Mouse (Mus musculus): ENCODE data around the gene Olfr12. TPM values are rescaled to one million over a fixed set of nuclear protein-coding genes. Genes with fewer than 3 reads are reported as not detected.

Gene Olfr12
- polyA plus RNA-seq, 1 experiment from 2014 or later: not detected

GRCm38 (mm10) chr1:92657025-92657820, 39.6 kb downstream of the Olfr12 start:
- WGBS: 84% methylated on average over 11 of the region's 11 CpGs
- no peak for ATAC-seq
- no peaks in the 10 kb centered on the region for H3K27me3 ChIP-seq (replicated peaks; ENCODE audit: control insufficient read depth, insufficient read depth, low read length)

GRCm38 (mm10) chr1:92659392-92659791, 41.8 kb downstream of the Olfr12 start:
- no peaks in the 10 kb centered on the region for H3K36me3 ChIP-seq (ENCODE audit: control insufficient read depth, insufficient read depth)
- WGBS: 73% methylated on average over 5 of the region's 5 CpGs
- H3K9ac ChIP-seq (replicated peaks; ENCODE audit: low read depth, low read length): no peak overlapping the region
- H3K9me3 ChIP-seq (ENCODE audit: control insufficient read depth, low read length): no peaks in the 10 kb centered on the region
- H3K4me3 ChIP-seq (replicated peaks; ENCODE audit: low read length): no peak overlapping the region
- H3K4me1 ChIP-seq (replicated peaks; ENCODE audit: control insufficient read depth, insufficient read depth, low read length): no peaks in the 10 kb centered on the region
- no peaks in the 10 kb centered on the region for H3K27me3 ChIP-seq (replicated peaks; ENCODE audit: control insufficient read depth, insufficient read depth, low read length)
- no peak for ATAC-seq
- H3K27ac ChIP-seq (ENCODE audit: low read length): no peak overlapping the region
- H3K4me2 ChIP-seq (ENCODE audit: low read length): no peak overlapping the region

More at GRCm38 (mm10) chr1:92657025-92657820, 39.6 kb downstream of the Olfr12 start:
- no peaks in the 10 kb centered on the region for H3K9me3 ChIP-seq (ENCODE audit: control insufficient read depth, low read length)
- no peaks in the 10 kb centered on the region for H3K4me1 ChIP-seq (replicated peaks; ENCODE audit: control insufficient read depth, insufficient read depth, low read length)
- H3K27ac ChIP-seq (ENCODE audit: low read length): no peak overlapping the region
- H3K9ac ChIP-seq (replicated peaks; ENCODE audit: low read depth, low read length): no peak overlapping the region
- H3K4me2 ChIP-seq (ENCODE audit: low read length): no peak overlapping the region
- H3K4me3 ChIP-seq (replicated peaks; ENCODE audit: low read length): no peak overlapping the region
- H3K36me3 ChIP-seq (ENCODE audit: control insufficient read depth, insufficient read depth): no peaks in the 10 kb centered on the region

- Histone ChIP-seq H3K4me1 (replicated peaks; ENCODE audit: control insufficient read depth, insufficient read depth, low read length) (no peaks in the 10 kb centered on the region), H3K4me2 (ENCODE audit: low read length) (no peak overlapping the region), H3K27me3 (replicated peaks; ENCODE audit: control insufficient read depth, insufficient read depth, low read length) (no peaks in the 10 kb centered on the region), H3K9ac (replicated peaks; ENCODE audit: low read depth, low read length) (no peak overlapping the region), H3K4me3 (replicated peaks; ENCODE audit: low read length) (no peak overlapping the region), H3K27ac (ENCODE audit: low read length) (no peak overlapping the region), H3K9me3 (ENCODE audit: control insufficient read depth, low read length) (no peaks in the 10 kb centered on the region), H3K36me3 (ENCODE audit: control insufficient read depth, insufficient read depth) (no peaks in the 10 kb centered on the region)
- WGBS: 72% methylated on average over 6 of the region's 6 CpGs
- ATAC-seq: no peak
Observed at GRCm38 (mm10) chr1:92667106-92667505, 49.5 kb downstream of the Olfr12 start.

- H3K4me3 ChIP-seq (replicated peaks; ENCODE audit: low read length): no peak overlapping the region
- H3K4me1 ChIP-seq (replicated peaks; ENCODE audit: control insufficient read depth, insufficient read depth, low read length): no peaks in the 10 kb centered on the region
- no peaks in the 10 kb centered on the region for H3K27me3 ChIP-seq (replicated peaks; ENCODE audit: control insufficient read depth, insufficient read depth, low read length)
- H3K9ac ChIP-seq (replicated peaks; ENCODE audit: low read depth, low read length): no peak overlapping the region
- no peaks in the 10 kb centered on the region for H3K9me3 ChIP-seq (ENCODE audit: control insufficient read depth, low read length)
- ATAC-seq: no peak
- no peaks in the 10 kb centered on the region for H3K36me3 ChIP-seq (ENCODE audit: control insufficient read depth, insufficient read depth)
- H3K27ac ChIP-seq (ENCODE audit: low read length): no peak overlapping the region
- 93% methylated on average over 3 of the region's 3 CpGs for WGBS
- H3K4me2 ChIP-seq (ENCODE audit: low read length): no peak overlapping the region
Observed at GRCm38 (mm10) chr1:92669430-92669829, 51.8 kb downstream of the Olfr12 start.

- ATAC-seq: no peak
- Histone ChIP-seq H3K9ac (replicated peaks; ENCODE audit: low read depth, low read length) (no peak overlapping the region), H3K4me1 (replicated peaks; ENCODE audit: control insufficient read depth, insufficient read depth, low read length) (no peaks in the 10 kb centered on the region), H3K4me3 (replicated peaks; ENCODE audit: low read length) (no peak overlapping the region), H3K36me3 (ENCODE audit: control insufficient read depth, insufficient read depth) (no peaks in the 10 kb centered on the region), H3K9me3 (ENCODE audit: control insufficient read depth, low read length) (no peaks in the 10 kb centered on the region), H3K27ac (ENCODE audit: low read length) (no peak overlapping the region), H3K27me3 (replicated peaks; ENCODE audit: control insufficient read depth, insufficient read depth, low read length) (no peaks in the 10 kb centered on the region), H3K4me2 (ENCODE audit: low read length) (no peak overlapping the region)
- 85% methylated on average over 4 of the region's 4 CpGs for WGBS
Observed at GRCm38 (mm10) chr1:92671326-92671725, 53.7 kb downstream of the Olfr12 start.

Other genes starting within 250 kb of the Olfr12 start
- gene Ndufa10, start 143.9 kb upstream of the Olfr12 start, polyA plus RNA-seq (2015; fragmentation: Nextera tagmentation; extraction: Ambion mirVana): 273 and 301 TPM in 2 replicates
- gene Olfr1416, start 132.7 kb upstream of the Olfr12 start, polyA plus RNA-seq (2015; fragmentation: Nextera tagmentation; extraction: Ambion mirVana): not detected in 2 replicates
- gene Olfr1415, start 121.7 kb upstream of the Olfr12 start, polyA plus RNA-seq (2015; fragmentation: Nextera tagmentation; extraction: Ambion mirVana): not detected in 2 replicates
- gene Olfr1414, start 99.1 kb upstream of the Olfr12 start, polyA plus RNA-seq (2015; fragmentation: Nextera tagmentation; extraction: Ambion mirVana): not detected in 2 replicates
- gene Olfr1413, start 46.5 kb upstream of the Olfr12 start, polyA plus RNA-seq (2015; fragmentation: Nextera tagmentation; extraction: Ambion mirVana): not detected in 2 replicates
- not detected in 2 replicates for gene Olfr1412, start 32.0 kb upstream of the Olfr12 start, polyA plus RNA-seq (2015; fragmentation: Nextera tagmentation; extraction: Ambion mirVana)
- not detected in 2 replicates for gene Olfr1411, start 23.4 kb upstream of the Olfr12 start, polyA plus RNA-seq (2015; fragmentation: Nextera tagmentation; extraction: Ambion mirVana)
- not detected in 2 replicates for gene Olfr1410, start 12.0 kb upstream of the Olfr12 start, polyA plus RNA-seq (2015; fragmentation: Nextera tagmentation; extraction: Ambion mirVana)
- 462 and 475 TPM in 2 replicates for gene Cops9, start 24.2 kb downstream of the Olfr12 start, polyA plus RNA-seq (2015; fragmentation: Nextera tagmentation; extraction: Ambion mirVana)
- gene Otos, start 31.1 kb downstream of the Olfr12 start, polyA plus RNA-seq (2015; fragmentation: Nextera tagmentation; extraction: Ambion mirVana): 0.07 and 0.33 TPM in 2 replicates
- gene Gpc1, start 213.9 kb downstream of the Olfr12 start, polyA plus RNA-seq (2015; fragmentation: Nextera tagmentation; extraction: Ambion mirVana): 70.4 and 72.7 TPM in 2 replicates

Data from forebrain, embryonic 16.5 days (tissue).